Mouse (Mus musculus) CH12.LX (cell line): ENCODE measurements around the gene Ptpn5. TPM values are rescaled to one million over a fixed set of nuclear protein-coding genes. Genes with fewer than 3 reads are reported as not detected.

ENCODE experiments used
- DNase-seq: peaks from one replicate; pipeline ENCODE4 v3.0.0-alpha.2; 2013; ENCODE audit errors: extremely low read depth
- H3K27ac ChIP-seq: 2 replicates; pipeline ENCODE4 v1.5.1; 2012; ENCODE audit warnings: low read depth, mild to moderate bottlenecking, control low read depth, moderate library complexity; ENCODE audit not compliant: insufficient read depth
- H3K27me3 ChIP-seq: replicated peaks from 2 replicates; pipeline ENCODE3; 2012; ENCODE audit warnings: inconsistent platforms
- H3K36me3 ChIP-seq, 2 experiments: replicated peaks in 1 of 2; 2 replicates each; pipeline versions ENCODE3 to v1.6.1; 2012; ENCODE audit warnings: inconsistent platforms in 1 of 2, low read length in 1 of 2, mild to moderate bottlenecking in 1 of 2, mixed read lengths in 1 of 2, moderate library complexity in 1 of 2; ENCODE audit not compliant: control insufficient read depth in 1 of 2, insufficient read depth in 1 of 2
- H3K4me1 ChIP-seq, 2 experiments: 2 replicates each; pipeline ENCODE4 v1.6.1; 2012; ENCODE audit warnings: inconsistent platforms in 1 of 2, moderate library complexity in 1 of 2; ENCODE audit not compliant: insufficient read depth in 2 of 2, control insufficient read depth in 1 of 2
- H3K4me2 ChIP-seq: 2 replicates; pipeline ENCODE4 v1.6.1; 2012; ENCODE audit warnings: low read depth, mild to moderate bottlenecking, control low read depth; ENCODE audit not compliant: poor library complexity, insufficient read depth, severe bottlenecking
- H3K4me3 ChIP-seq, 3 experiments: fragments of 150-350 bp in 1 of 3; sonication (generic) in 1 of 3; replicated peaks in 1 of 3; 2 replicates each; pipeline versions ENCODE3 to v1.5.1; 2011 to 2012; ENCODE audit warnings: low read depth in 2 of 3, low read length in 2 of 3, mild to moderate bottlenecking in 2 of 3, moderate library complexity in 2 of 3, control low read depth in 1 of 3, improper control_type of control experiment in 1 of 3, inconsistent platforms in 1 of 3, mixed read lengths in 1 of 3; ENCODE audit not compliant: poor library complexity in 1 of 3
- H3K79me2 ChIP-seq: replicated peaks from 2 replicates; pipeline ENCODE4 v1.6.1; 2012; ENCODE audit warnings: mild to moderate bottlenecking, moderate library complexity; ENCODE audit not compliant: control insufficient read depth, poor library complexity, insufficient read depth, severe bottlenecking; ENCODE audit errors: extremely low read depth
- H3K9ac ChIP-seq: 2 replicates; pipeline ENCODE4 v1.6.1; 2012; ENCODE audit warnings: low read depth, mild to moderate bottlenecking, control low read depth, moderate library complexity; ENCODE audit not compliant: insufficient read depth
- H3K9me3 ChIP-seq: replicated peaks from 2 replicates; pipeline ENCODE3; 2012; ENCODE audit warnings: low read length, inconsistent platforms, mixed read lengths
- CTCF ChIP-seq, 2 experiments: IDR thresholded peaks in 1 of 2; conservative IDR thresholded peaks in 1 of 2; 2 replicates each; pipeline ENCODE4 v1.5.1; 2011 to 2012; ENCODE audit warnings: low read depth in 2 of 2, low read length in 2 of 2, improper control_type of control experiment in 1 of 2, inconsistent platforms in 1 of 2, mild to moderate bottlenecking in 1 of 2, moderate library complexity in 1 of 2
- E2F4 ChIP-seq: IDR thresholded peaks from 2 replicates; pipeline ENCODE4 v1.6.1; 2011; ENCODE audit warnings: low read depth, low read length, improper control_type of control experiment; ENCODE audit not compliant: insufficient replicate concordance
- ELF1 ChIP-seq: IDR thresholded peaks from 2 replicates; pipeline ENCODE4 v1.6.1; 2014; ENCODE audit warnings: low read depth, mild to moderate bottlenecking, inconsistent platforms, low read length, improper control_type of control experiment
- EP300 ChIP-seq: IDR thresholded peaks from 2 replicates; pipeline ENCODE4 v1.6.1; 2011; ENCODE audit warnings: low read length, improper control_type of control experiment
- JUN ChIP-seq: IDR thresholded peaks from 2 replicates; pipeline ENCODE4 v1.6.1; 2011; ENCODE audit warnings: low read depth, mild to moderate bottlenecking, low read length, improper control_type of control experiment, moderate library complexity; ENCODE audit not compliant: insufficient read depth
- JUND ChIP-seq: conservative IDR thresholded peaks from 2 replicates; pipeline ENCODE4 v1.6.1; 2011; ENCODE audit warnings: low read depth, low read length, improper control_type of control experiment
- KAT2A ChIP-seq: IDR thresholded peaks from 2 replicates; pipeline ENCODE4 v1.6.1; 2012; ENCODE audit warnings: low read length, improper control_type of control experiment, inconsistent platforms; ENCODE audit not compliant: insufficient replicate concordance
- MAFK ChIP-seq: IDR thresholded peaks from 2 replicates; pipeline ENCODE4 v1.6.1; 2011; ENCODE audit warnings: low read length, improper control_type of control experiment; ENCODE audit not compliant: insufficient replicate concordance
- MAX ChIP-seq: IDR thresholded peaks from 2 replicates; pipeline ENCODE4 v1.6.1; 2011; ENCODE audit warnings: low read length, improper control_type of control experiment
- MAZ ChIP-seq: IDR thresholded peaks from 2 replicates; pipeline ENCODE4 v1.6.1; 2012; ENCODE audit warnings: low read depth, mild to moderate bottlenecking, inconsistent platforms, low read length, improper control_type of control experiment, moderate library complexity
- NRF1 ChIP-seq: IDR thresholded peaks from 2 replicates; pipeline ENCODE4 v1.6.1; 2014; ENCODE audit warnings: low read depth, mild to moderate bottlenecking, inconsistent platforms, low read length, improper control_type of control experiment, moderate library complexity
- PAX5 ChIP-seq: IDR thresholded peaks from 2 replicates; pipeline ENCODE4 v1.6.1; 2012; ENCODE audit warnings: low read length, inconsistent platforms, mixed read lengths
- POLR2AphosphoS2 ChIP-seq: IDR thresholded peaks from 2 replicates; pipeline ENCODE4 v1.6.1; 2011; ENCODE audit warnings: low read depth, low read length, improper control_type of control experiment
- RCOR1 ChIP-seq: conservative IDR thresholded peaks from 2 replicates; pipeline ENCODE4 v1.6.1; 2012; ENCODE audit warnings: low read depth, mild to moderate bottlenecking, inconsistent platforms, low read length, improper control_type of control experiment
- SMC3 ChIP-seq: IDR thresholded peaks from 2 replicates; pipeline ENCODE4 v1.6.1; 2011; ENCODE audit warnings: low read depth, low read length, improper control_type of control experiment
- TBP ChIP-seq: conservative IDR thresholded peaks from 2 replicates; pipeline ENCODE4 v1.6.1; 2011; ENCODE audit warnings: low read depth, low read length, improper control_type of control experiment
- UBTF ChIP-seq: IDR thresholded peaks from 2 replicates; pipeline ENCODE4 v1.6.1; 2012; ENCODE audit warnings: low read depth, mild to moderate bottlenecking, inconsistent platforms, low read length, improper control_type of control experiment, moderate library complexity
- USF1 ChIP-seq: IDR thresholded peaks from 2 replicates; pipeline ENCODE4 v1.6.1; 2014; ENCODE audit warnings: low read depth, mild to moderate bottlenecking, inconsistent platforms, low read length, improper control_type of control experiment
- USF2 ChIP-seq: conservative IDR thresholded peaks from 2 replicates; pipeline ENCODE4 v1.6.1; 2011; ENCODE audit warnings: low read depth, low read length, improper control_type of control experiment
- ZC3H11A ChIP-seq: IDR thresholded peaks from 2 replicates; pipeline ENCODE4 v1.6.1; 2012; ENCODE audit warnings: low read depth, mild to moderate bottlenecking, inconsistent platforms, low read length, improper control_type of control experiment
- ZMIZ1 ChIP-seq: IDR thresholded peaks from 2 replicates; pipeline ENCODE4 v1.6.1; 2012; ENCODE audit warnings: low read depth, mild to moderate bottlenecking, inconsistent platforms, low read length, improper control_type of control experiment
- ZNF384 ChIP-seq: IDR thresholded peaks from 2 replicates; pipeline ENCODE4 v1.6.1; 2012; ENCODE audit warnings: low read depth, low read length, improper control_type of control experiment, inconsistent platforms
- dilution Hi-C: fragments of 300-500 bp; cut with MboI; formaldehyde crosslinking; loops from 2 replicates; pipeline ENCODE4 v1.14.3; 2020; ENCODE audit warnings: low sequenced_read_pairs; ENCODE audit not compliant: extremely low pct_unique_long_range_greater_than_20kb, extremely low pct_ligation_motif_present
- in situ Hi-C: fragments of 300-500 bp; cut with MboI; formaldehyde crosslinking; loops from 3 replicates; pipeline ENCODE4 v1.14.3; 2019; ENCODE audit warnings: low sequenced_read_pairs, low pct_ligation_motif_present, low pct_unique_long_range_greater_than_20kb, mixed read lengths
- polyA plus RNA-seq: library from polyadenylated mRNA; unstranded; fragments of >175 nt; gene quantifications from 2 replicates; pipeline ENCODE4 v1.2.1, GENCODE M21; 2012; ENCODE audit warnings: low read depth; ENCODE audit not compliant: insufficient read length
- total RNA-seq, 2 experiments: library from RNA; depleted of rRNA; stranded (reverse); fragments of 300-350 nt in 1 of 2; fragments of >200 nt in 1 of 2; gene quantifications; 2 replicates each; pipeline ENCODE4 v1.2.3; 2012 to 2014

Ptpn5 gene
- total and polyA plus RNA-seq, 3 experiments = 0.90 to 3.4 (median 1.9) TPM

GRCm38 (mm10) chr7:47139823-47140325 lies 6.4 kb upstream of the Ptpn5 start (continued):
- TF ChIP-seq ZNF384 (peak; percentile 70), POLR2AphosphoS2 (no peak), KAT2A (no peak), JUND (0 out of 2 replicates have a peak, but pooled peaks have one; percentile 20)

- H3K4me2 ChIP-seq = no peak overlapping the region
- in situ Hi-C loops = no loop called here
These were observed 1.1 kb upstream of the Ptpn5 start for GRCm38 (mm10) chr7:47134570-47134969.

GRCm38 (mm10) chr7:47132931-47133260 lies 588 bp downstream of the Ptpn5 start:
- Histone ChIP-seq H3K4me1 (peaks cover 0 to 3% of the 10 kb centered on the region in 2 experiments; a peak in 2 of 4 replicates), H3K27ac (no peak overlapping the region), H3K9ac (peak overlapping the region; percentile 23; the same call in 1 of the 2 replicates), H3K27me3 (no peaks in the 10 kb centered on the region), H3K36me3 (no peaks in the 10 kb centered on the region), H3K4me2 (peak overlapping the region; percentile 89), H3K9me3 (peaks cover 2% of the 10 kb centered on the region), H3K79me2 (no peaks in the 10 kb centered on the region), H3K4me3 (peak overlapping the region in 2 of 3 experiments; percentile 10 to 53)
- TF ChIP-seq JUN (no peak), ZC3H11A (no peak), CTCF (conservative IDR thresholded peaks at IDR 0.05 in 1 of 2, IDR thresholded peaks at IDR 0.05 in 1 of 2; ENCODE audit: low read depth in 2 of 2, low read length in 2 of 2) (no peak), E2F4 (no peak), NRF1 (no peak), PAX5 (no peak), JUND (no peak), ZMIZ1 (no peak), EP300 (no peak)
- dilution Hi-C loops = no loop called here
- in situ Hi-C loops = no loop called here
- no peak for DNase-seq

More at GRCm38 (mm10) chr7:47134570-47134969, 1.1 kb upstream of the Ptpn5 start:
- no peak overlapping the region for H3K27ac ChIP-seq
- H3K9ac ChIP-seq = no peak overlapping the region
- no peak for DNase-seq
- no peaks in the 10 kb centered on the region for H3K36me3 ChIP-seq
- H3K27me3 ChIP-seq = no peaks in the 10 kb centered on the region
- peaks cover 3 to 6% of the 10 kb centered on the region in 2 experiments; a peak in 3 of 4 replicates for H3K4me1 ChIP-seq
- no peaks in the 10 kb centered on the region for H3K79me2 ChIP-seq
- dilution Hi-C loops = no loop called here
- TF ChIP-seq USF2 = no peak
- no peak for TF ChIP-seq SMC3
- no peak for TF ChIP-seq MAFK
- TF ChIP-seq MAX = no peak
- TF ChIP-seq USF1 = no peak
- no peak for TF ChIP-seq ZMIZ1
- TF ChIP-seq NRF1 = no peak
- TF ChIP-seq ZC3H11A = no peak
- TF ChIP-seq TBP = no peak
- TF ChIP-seq ZNF384 = no peak
- no peak for TF ChIP-seq JUN
- TF ChIP-seq UBTF = no peak
- no peak for TF ChIP-seq ELF1
- no peak for TF ChIP-seq RCOR1
- no peak for TF ChIP-seq MAZ
- TF ChIP-seq E2F4 = no peak
- no peak for TF ChIP-seq PAX5
- H3K9me3 ChIP-seq = peaks cover 2% of the 10 kb centered on the region
- H3K4me3 ChIP-seq = no peak overlapping the region
